Mouse (Mus musculus) megakaryocyte, embryonic 14.5 days (primary cell): Measurements from ENCODE around the gene Krt9. TPM values are rescaled to one million over a fixed set of nuclear protein-coding genes. Genes with fewer than 3 reads are reported as not detected.

Source experiments
- H3K27me3 ChIP-seq: replicated peaks from 2 replicates; pipeline ENCODE3; 2012; ENCODE audit warnings: inconsistent platforms
- H3K36me3 ChIP-seq: replicated peaks from 2 replicates; pipeline ENCODE3; 2012; ENCODE audit warnings: low read length, inconsistent platforms, mixed read lengths
- H3K4me1 ChIP-seq: 2 replicates; pipeline ENCODE4 v1.6.1; 2012; ENCODE audit warnings: inconsistent platforms
- H3K4me3 ChIP-seq: replicated peaks from 2 replicates; pipeline ENCODE3; 2012; ENCODE audit warnings: moderate library complexity, mild to moderate bottlenecking, inconsistent platforms
- H3K9me3 ChIP-seq: 2 replicates; pipeline ENCODE4 v1.6.1; 2012; ENCODE audit warnings: inconsistent platforms
- FLI1 ChIP-seq: IDR thresholded peaks from 2 replicates; pipeline ENCODE4 v1.6.1; 2012; ENCODE audit warnings: low read length, inconsistent platforms, mixed read lengths
- GATA1 ChIP-seq: IDR thresholded peaks from 3 replicates; pipeline ENCODE4 v1.6.1; 2012; ENCODE audit warnings: mixed read lengths, low read length, inconsistent platforms, borderline replicate concordance
- polyA plus RNA-seq: library from polyadenylated mRNA; stranded (reverse); fragments of >175 nt; gene quantifications from 2 replicates; pipeline ENCODE4 v1.2.3, GENCODE M21; 2012; ENCODE audit warnings: low replicate concordance; ENCODE audit not compliant: insufficient read depth

Krt9 gene
- polyA plus RNA-seq, 1 experiment = not detected

GRCm38 (mm10) chr11:100191820-100192219 is 1.2 kb downstream of the Krt9 start:
- Histone ChIP-seq H3K9me3 (peaks cover 14% of the 10 kb centered on the region; the same call in 1 of the 2 replicates), H3K4me3 (no peak overlapping the region), H3K27me3 (peaks cover 6% of the 10 kb centered on the region), H3K36me3 (no peaks in the 10 kb centered on the region), H3K4me1 (no peaks in the 10 kb centered on the region)
- TF ChIP-seq FLI1 (no peak), GATA1 (no peak)

- H3K9me3 ChIP-seq = peaks cover 31% of the 10 kb centered on the region
- H3K27me3 ChIP-seq = no peaks in the 10 kb centered on the region
- H3K4me3 ChIP-seq = no peak overlapping the region
- no peaks in the 10 kb centered on the region for H3K4me1 ChIP-seq
- H3K36me3 ChIP-seq = no peaks in the 10 kb centered on the region
- TF ChIP-seq GATA1 = no peak
- no peak for TF ChIP-seq FLI1
These were observed 6.3 kb downstream of the Krt9 start for GRCm38 (mm10) chr11:100186736-100187135.

GRCm38 (mm10) chr11:100181725-100182124 is 11.3 kb downstream of the Krt9 start:
- H3K4me3 ChIP-seq = no peak overlapping the region
- H3K27me3 ChIP-seq = peaks cover 4% of the 10 kb centered on the region
- TF ChIP-seq FLI1 = no peak
- no peak for TF ChIP-seq GATA1
- H3K4me1 ChIP-seq = no peaks in the 10 kb centered on the region
- H3K9me3 ChIP-seq = peaks cover 17% of the 10 kb centered on the region
- H3K36me3 ChIP-seq = no peaks in the 10 kb centered on the region

GRCm38 (mm10) chr11:100179260-100179659 is 13.8 kb downstream of the Krt9 start:
- H3K9me3 ChIP-seq = peaks cover 9% of the 10 kb centered on the region
- H3K27me3 ChIP-seq = peaks cover 4% of the 10 kb centered on the region

GRCm38 (mm10) chr11:100178307-100178706 is 14.7 kb downstream of the Krt9 start:
- no peaks in the 10 kb centered on the region for H3K4me1 ChIP-seq
- H3K4me3 ChIP-seq = no peak overlapping the region
- H3K27me3 ChIP-seq = peaks cover 4% of the 10 kb centered on the region
- TF ChIP-seq FLI1 = no peak
- no peak for TF ChIP-seq GATA1
- peaks cover 9% of the 10 kb centered on the region for H3K9me3 ChIP-seq
- H3K36me3 ChIP-seq = no peaks in the 10 kb centered on the region

More at GRCm38 (mm10) chr11:100179260-100179659, 13.8 kb downstream of the Krt9 start:
- Histone ChIP-seq H3K36me3 (no peaks in the 10 kb centered on the region), H3K4me3 (no peak overlapping the region), H3K4me1 (no peaks in the 10 kb centered on the region)
- TF ChIP-seq GATA1 (no peak), FLI1 (no peak)

- Histone ChIP-seq H3K27me3 (peaks cover 5% of the 10 kb centered on the region), H3K4me3 (no peak overlapping the region), H3K9me3 (no peaks in the 10 kb centered on the region), H3K36me3 (no peaks in the 10 kb centered on the region), H3K4me1 (no peaks in the 10 kb centered on the region)
- TF ChIP-seq GATA1 (no peak), FLI1 (no peak)
These were observed 16.3 kb downstream of the Krt9 start for GRCm38 (mm10) chr11:100176791-100177190.

GRCm38 (mm10) chr11:100168765-100169762 is 24.0 kb downstream of the Krt9 start:
- TF ChIP-seq GATA1 = no peak
- Histone ChIP-seq H3K27me3 (peaks cover 11% of the 10 kb centered on the region), H3K36me3 (no peaks in the 10 kb centered on the region), H3K4me1 (no peaks in the 10 kb centered on the region), H3K4me3 (no peak overlapping the region), H3K9me3 (no peaks in the 10 kb centered on the region)

- no peaks in the 10 kb centered on the region for H3K4me1 ChIP-seq
- no peaks in the 10 kb centered on the region for H3K9me3 ChIP-seq
- no peaks in the 10 kb centered on the region for H3K36me3 ChIP-seq
- no peak for TF ChIP-seq GATA1
- no peak for TF ChIP-seq FLI1
- no peak overlapping the region for H3K4me3 ChIP-seq
- peaks cover 11% of the 10 kb centered on the region for H3K27me3 ChIP-seq
These were observed 25.0 kb downstream of the Krt9 start for GRCm38 (mm10) chr11:100168071-100168470.

- H3K36me3 ChIP-seq = no peaks in the 10 kb centered on the region
- no peaks in the 10 kb centered on the region for H3K4me1 ChIP-seq
- no peaks in the 10 kb centered on the region for H3K9me3 ChIP-seq
- no peak overlapping the region for H3K4me3 ChIP-seq
- peaks cover 7% of the 10 kb centered on the region for H3K27me3 ChIP-seq
- TF ChIP-seq GATA1 (no peak), FLI1 (no peak)
These were observed 28.7 kb downstream of the Krt9 start for GRCm38 (mm10) chr11:100164392-100164791.

GRCm38 (mm10) chr11:100157908-100158477 is 35.1 kb downstream of the Krt9 start:
- TF ChIP-seq FLI1 = no peak
- TF ChIP-seq GATA1 = no peak
- peaks cover 5% of the 10 kb centered on the region for H3K27me3 ChIP-seq
- no peak overlapping the region for H3K4me3 ChIP-seq
- no peaks in the 10 kb centered on the region for H3K36me3 ChIP-seq
- no peaks in the 10 kb centered on the region for H3K4me1 ChIP-seq
- H3K9me3 ChIP-seq = no peaks in the 10 kb centered on the region
